Mouse (Mus musculus): ENCODE measurements around the gene Rarg. TPM values are rescaled to one million over a fixed set of nuclear protein-coding genes. Genes with fewer than 3 reads are reported as not detected.

Rarg gene
- polyA plus RNA-seq, 1 experiment from 2014 or later = 8.9 TPM

DNA sequence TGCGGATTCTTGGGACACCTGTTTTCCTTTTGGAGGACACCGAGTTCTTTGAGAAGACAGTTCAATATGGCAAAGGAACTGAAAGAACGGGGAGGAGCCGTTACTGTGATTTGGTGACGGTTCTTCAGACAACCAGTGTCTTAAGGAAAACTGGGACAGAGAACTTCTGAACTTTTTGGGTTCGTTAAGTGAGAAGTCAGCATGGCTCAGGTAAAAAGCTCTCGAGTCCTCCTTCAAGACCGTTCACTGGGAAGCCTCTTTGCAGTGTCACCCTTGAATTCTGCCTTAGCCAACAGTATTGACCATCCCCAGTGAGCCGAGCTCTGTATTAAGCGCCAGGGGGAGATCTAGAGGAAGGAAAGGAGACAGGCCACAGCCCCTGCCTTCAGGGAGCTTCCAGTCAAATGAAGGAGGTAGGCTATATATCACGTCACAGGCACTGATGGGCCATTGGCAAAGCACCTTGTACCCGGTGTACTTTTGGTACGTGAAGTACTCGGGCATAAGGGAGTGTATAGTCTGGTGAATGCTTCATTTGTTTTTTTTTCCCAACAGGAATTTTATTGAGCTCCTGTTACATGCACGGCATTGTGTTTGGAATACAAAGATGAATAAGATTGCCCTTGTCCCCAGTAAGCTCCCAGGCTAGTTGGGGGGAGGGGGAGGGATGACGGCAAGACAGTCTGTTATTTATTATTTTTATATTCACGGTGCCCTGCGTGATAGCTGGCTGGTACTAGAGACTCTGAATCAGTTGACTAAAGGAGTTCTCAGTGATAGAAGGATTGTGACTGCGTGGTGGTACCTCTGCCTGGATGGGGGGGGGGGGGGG, 52.4 kb downstream of the Rarg start, which contains the start of gene Csad:
Csad (minus strand) TSS at position 51 of the 832 bp plus-strand sequence.
- WGBS = 59% methylated on average over 19 of the region's 19 CpGs
- Histone ChIP-seq H3K9me3 (replicated peaks; ENCODE audit: control insufficient read depth, low read length) (no peaks in the 10 kb centered on the region), H3K27me3 (ENCODE audit: control insufficient read depth, insufficient read depth, low read length) (no peaks in the 10 kb centered on the region), H3K36me3 (ENCODE audit: control insufficient read depth, insufficient read depth) (peaks cover 34% of the 10 kb centered on the region), H3K27ac (ENCODE audit: low read length) (peak within 1 kb of the TSS; percentile 99), H3K4me2 (ENCODE audit: low read depth, low read length) (peak within 1 kb of the TSS; percentile 77), H3K9ac (ENCODE audit: low read length) (peak within 1 kb of the TSS; percentile 94), H3K4me1 (ENCODE audit: control insufficient read depth, insufficient read depth, low read length) (peaks cover 30% of the 10 kb centered on the region), H3K4me3 (ENCODE audit: low read length) (peak within 1 kb of the TSS; percentile 78)
- no peak for ATAC-seq (replicated peaks; ENCODE audit: extremely low read depth, insufficient read depth, low FRiP score)

DNA sequence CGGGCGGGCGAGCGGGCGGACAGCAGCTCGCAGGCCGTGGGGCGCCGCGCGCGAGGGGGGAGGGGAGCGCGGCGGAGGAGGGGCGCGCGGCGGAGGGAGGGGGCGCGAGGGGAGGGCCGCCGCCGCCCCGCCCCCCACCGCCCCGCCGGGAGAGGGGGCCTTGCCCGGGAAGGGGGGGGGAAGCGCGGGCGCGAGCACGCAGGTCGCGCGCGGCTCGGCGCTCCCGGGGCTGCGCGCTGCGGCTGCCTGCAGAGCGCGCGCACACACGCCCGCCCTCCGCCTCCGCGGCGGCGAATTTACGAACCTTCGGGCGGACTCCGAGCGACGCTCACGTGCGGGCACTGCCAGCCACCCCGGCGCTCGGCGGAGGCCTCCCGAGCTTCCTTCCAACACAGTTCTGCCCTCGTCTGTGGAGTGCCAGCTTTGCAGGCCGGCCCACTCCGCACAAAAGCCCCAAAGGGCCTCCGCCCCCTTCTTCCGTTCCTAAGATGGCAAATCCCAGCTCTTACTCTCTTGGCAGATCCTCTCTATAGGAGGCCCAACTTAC, 53.4 kb downstream of the Rarg start:
- peak overlapping the region; percentile 78 for H3K4me3 ChIP-seq (ENCODE audit: low read length)
- peak; percentile 32 for ATAC-seq (replicated peaks; ENCODE audit: extremely low read depth, insufficient read depth, low FRiP score)
- peaks cover 26% of the 10 kb centered on the region for H3K36me3 ChIP-seq (ENCODE audit: control insufficient read depth, insufficient read depth)

DNA sequence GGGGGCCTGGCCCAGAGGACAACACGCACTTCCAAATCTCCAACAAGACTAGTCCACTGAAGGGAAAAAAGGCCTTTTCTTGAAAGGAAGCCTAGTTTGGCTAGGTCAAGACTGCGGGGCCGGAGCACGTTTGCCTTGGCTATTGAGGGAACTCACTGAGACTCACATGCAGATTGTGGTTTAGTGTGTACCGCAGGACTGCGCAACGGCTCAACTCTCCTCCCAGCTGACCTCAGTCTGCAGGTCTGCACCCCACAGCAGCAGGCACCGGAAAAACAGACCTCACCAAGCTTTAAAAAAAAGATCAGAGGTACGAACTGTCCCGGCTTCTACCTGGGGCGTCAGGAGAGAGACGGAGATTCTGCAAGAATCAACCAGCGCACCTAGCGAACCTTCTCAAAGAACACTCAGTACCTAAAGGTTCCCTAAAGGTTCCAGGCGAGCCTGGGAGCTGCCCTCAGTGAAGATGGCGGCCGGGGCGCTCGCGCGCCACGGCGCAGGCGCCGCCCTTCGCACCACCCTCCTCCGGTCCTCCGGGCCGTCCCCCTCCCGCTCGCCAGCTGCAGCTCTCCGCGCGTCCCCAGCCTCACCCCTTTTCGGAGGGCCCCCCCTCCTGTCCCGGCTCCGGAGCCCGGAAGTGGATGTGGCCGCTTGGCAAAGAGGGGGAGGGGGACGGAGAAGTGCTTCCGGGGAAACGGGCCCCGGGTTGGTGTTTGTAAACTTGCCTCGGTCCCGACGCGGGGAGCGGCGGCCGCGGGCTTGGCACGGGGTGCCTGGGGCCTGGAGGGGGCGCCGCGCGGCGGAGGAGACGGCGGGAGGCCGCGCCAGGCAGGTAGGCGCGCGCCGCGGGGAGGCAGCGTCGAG, 54.1 kb downstream of the Rarg start, which contains the start of gene Zfp740:
Zfp740 (plus strand) TSS at position 279 of the 864 bp plus-strand sequence.
- no peaks in the 10 kb centered on the region for H3K9me3 ChIP-seq (replicated peaks; ENCODE audit: control insufficient read depth, low read length)
- H3K27ac ChIP-seq (ENCODE audit: low read length) = peak within 1 kb of the TSS; percentile 99
- peak within 1 kb of the TSS; percentile 94 for H3K9ac ChIP-seq (ENCODE audit: low read length)
- peaks cover 29% of the 10 kb centered on the region for H3K4me1 ChIP-seq (ENCODE audit: control insufficient read depth, insufficient read depth, low read length)
- WGBS = under 1% methylated on average over 59 of the region's 68 CpGs
- peaks cover 19% of the 10 kb centered on the region for H3K36me3 ChIP-seq (ENCODE audit: control insufficient read depth, insufficient read depth)
- ATAC-seq (replicated peaks; ENCODE audit: extremely low read depth, insufficient read depth, low FRiP score) = peak; percentile 98
- peak within 1 kb of the TSS; percentile 78 for H3K4me3 ChIP-seq (ENCODE audit: low read length)
- no peaks in the 10 kb centered on the region for H3K27me3 ChIP-seq (ENCODE audit: control insufficient read depth, insufficient read depth, low read length)
- H3K4me2 ChIP-seq (ENCODE audit: low read depth, low read length) = peak within 1 kb of the TSS; percentile 77

More for the DNA sequence above, 53.4 kb downstream of the Rarg start:
- H3K27ac ChIP-seq (ENCODE audit: low read length) = peak overlapping the region; percentile 99
- H3K4me1 ChIP-seq (ENCODE audit: control insufficient read depth, insufficient read depth, low read length) = peaks cover 30% of the 10 kb centered on the region
- no peaks in the 10 kb centered on the region for H3K27me3 ChIP-seq (ENCODE audit: control insufficient read depth, insufficient read depth, low read length)
- H3K9ac ChIP-seq (ENCODE audit: low read length) = peak overlapping the region; percentile 94
- peak overlapping the region; percentile 77 for H3K4me2 ChIP-seq (ENCODE audit: low read depth, low read length)
- H3K9me3 ChIP-seq (replicated peaks; ENCODE audit: control insufficient read depth, low read length) = no peaks in the 10 kb centered on the region
- 0% methylated on average over 20 of the region's 72 CpGs for whole genome bisulfite sequencing

DNA sequence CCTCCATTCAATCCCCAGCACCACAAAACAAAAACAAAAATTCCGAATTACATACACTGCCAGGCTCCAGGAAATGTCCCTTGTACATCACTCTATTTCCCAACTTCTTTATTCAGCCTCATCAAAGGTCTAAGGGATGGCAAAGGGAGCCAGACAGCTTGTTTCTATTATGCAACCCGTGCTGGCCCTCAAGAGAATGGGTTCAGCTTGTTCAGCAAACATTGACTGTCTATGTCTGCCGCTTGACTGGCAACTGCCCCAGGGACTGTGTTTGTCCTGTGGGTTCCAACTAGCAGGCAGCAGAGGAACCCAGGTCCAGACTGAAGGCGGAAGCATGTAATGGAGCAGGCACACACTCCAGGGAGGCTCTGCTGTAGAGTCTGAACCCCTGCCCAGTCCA, 58.5 kb downstream of the Rarg start:
- no peak overlapping the region for H3K27ac ChIP-seq (ENCODE audit: low read length)
- ATAC-seq (replicated peaks; ENCODE audit: extremely low read depth, insufficient read depth, low FRiP score) = no peak
- H3K9ac ChIP-seq (ENCODE audit: low read length) = no peak overlapping the region
- H3K4me2 ChIP-seq (ENCODE audit: low read depth, low read length) = no peak overlapping the region
- WGBS = 86% methylated on average over 4 of the region's 4 CpGs
- no peaks in the 10 kb centered on the region for H3K9me3 ChIP-seq (replicated peaks; ENCODE audit: control insufficient read depth, low read length)
- H3K4me1 ChIP-seq (ENCODE audit: control insufficient read depth, insufficient read depth, low read length) = peaks cover 6% of the 10 kb centered on the region
- H3K4me3 ChIP-seq (ENCODE audit: low read length) = no peak overlapping the region
- H3K27me3 ChIP-seq (ENCODE audit: control insufficient read depth, insufficient read depth, low read length) = no peaks in the 10 kb centered on the region
- no peaks in the 10 kb centered on the region for H3K36me3 ChIP-seq (ENCODE audit: control insufficient read depth, insufficient read depth)

DNA sequence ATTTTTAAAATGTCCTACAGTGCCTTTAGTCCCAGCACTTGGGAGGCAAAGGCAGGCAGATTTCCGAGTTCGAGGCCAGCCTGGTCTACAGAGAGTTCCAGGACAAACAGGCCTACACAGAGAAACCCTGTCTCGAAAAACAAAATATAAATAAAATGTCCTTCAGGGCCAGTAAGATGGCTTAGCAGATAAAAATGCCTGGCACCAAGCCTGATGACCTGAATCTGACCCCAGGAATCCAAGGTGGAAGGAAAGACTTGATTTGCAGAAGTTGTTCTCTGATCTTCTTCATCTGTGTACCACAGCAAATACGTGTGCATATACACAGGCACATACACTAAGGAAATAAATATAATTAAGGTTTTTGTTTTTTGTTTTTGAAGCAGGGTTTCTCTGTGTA, 61.9 kb downstream of the Rarg start:
- Histone ChIP-seq H3K27ac (ENCODE audit: low read length) (no peak overlapping the region), H3K4me1 (ENCODE audit: control insufficient read depth, insufficient read depth, low read length) (no peaks in the 10 kb centered on the region), H3K9ac (ENCODE audit: low read length) (no peak overlapping the region), H3K9me3 (replicated peaks; ENCODE audit: control insufficient read depth, low read length) (no peaks in the 10 kb centered on the region), H3K4me3 (ENCODE audit: low read length) (no peak overlapping the region), H3K36me3 (ENCODE audit: control insufficient read depth, insufficient read depth) (no peaks in the 10 kb centered on the region), H3K27me3 (ENCODE audit: control insufficient read depth, insufficient read depth, low read length) (no peaks in the 10 kb centered on the region), H3K4me2 (ENCODE audit: low read depth, low read length) (no peak overlapping the region)
- ATAC-seq (replicated peaks; ENCODE audit: extremely low read depth, insufficient read depth, low FRiP score) = no peak
- WGBS = 71% methylated on average over 4 of the region's 4 CpGs

DNA sequence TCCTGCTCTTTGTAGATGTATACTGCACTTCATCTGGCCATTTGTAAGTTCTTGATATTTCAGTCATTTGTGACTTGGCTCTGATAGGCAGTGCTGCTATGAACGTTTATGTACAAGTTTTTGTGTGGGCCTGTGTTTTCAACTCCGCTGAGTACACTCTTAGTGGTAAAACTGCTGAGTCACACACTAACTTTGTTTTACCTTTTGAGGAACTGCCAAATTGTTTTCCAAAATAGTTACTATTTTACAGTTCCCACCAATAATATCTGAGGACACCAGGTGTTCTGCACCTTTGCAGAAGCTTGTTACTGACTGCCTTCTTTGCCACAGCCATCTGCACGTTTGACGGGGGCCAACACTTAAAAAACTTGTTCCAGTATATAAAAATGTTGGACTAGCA, 62.9 kb downstream of the Rarg start:
- Histone ChIP-seq H3K27me3 (ENCODE audit: control insufficient read depth, insufficient read depth, low read length) (no peaks in the 10 kb centered on the region), H3K4me1 (ENCODE audit: control insufficient read depth, insufficient read depth, low read length) (no peaks in the 10 kb centered on the region), H3K36me3 (ENCODE audit: control insufficient read depth, insufficient read depth) (no peaks in the 10 kb centered on the region), H3K27ac (ENCODE audit: low read length) (no peak overlapping the region), H3K4me3 (ENCODE audit: low read length) (no peak overlapping the region), H3K4me2 (ENCODE audit: low read depth, low read length) (no peak overlapping the region), H3K9me3 (replicated peaks; ENCODE audit: control insufficient read depth, low read length) (no peaks in the 10 kb centered on the region), H3K9ac (ENCODE audit: low read length) (no peak overlapping the region)
- no peak for ATAC-seq (replicated peaks; ENCODE audit: extremely low read depth, insufficient read depth, low FRiP score)
- WGBS = 77% methylated on average over 4 of the region's 4 CpGs

DNA sequence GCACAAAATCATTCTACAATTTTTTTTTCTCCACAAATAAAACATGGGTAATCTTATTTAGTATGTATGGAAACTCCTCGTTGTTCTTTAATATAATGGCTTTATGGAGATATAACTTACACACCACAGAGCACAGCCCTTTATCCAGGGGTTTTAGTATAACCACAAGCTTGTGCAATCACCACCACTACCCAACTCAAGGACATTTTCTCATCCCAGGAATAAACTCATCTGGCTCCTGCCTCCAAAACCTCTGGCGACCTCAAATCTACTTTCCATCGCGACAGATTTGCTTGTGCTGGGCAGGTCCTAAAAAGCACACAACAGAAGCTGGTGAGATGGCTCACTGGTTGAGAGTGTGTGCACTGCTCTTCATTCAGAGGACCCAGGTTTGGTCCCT, 63.7 kb downstream of the Rarg start:
- no peak for ATAC-seq (replicated peaks; ENCODE audit: extremely low read depth, insufficient read depth, low FRiP score)
- 83% methylated on average over 4 of the region's 4 CpGs for WGBS

DNA sequence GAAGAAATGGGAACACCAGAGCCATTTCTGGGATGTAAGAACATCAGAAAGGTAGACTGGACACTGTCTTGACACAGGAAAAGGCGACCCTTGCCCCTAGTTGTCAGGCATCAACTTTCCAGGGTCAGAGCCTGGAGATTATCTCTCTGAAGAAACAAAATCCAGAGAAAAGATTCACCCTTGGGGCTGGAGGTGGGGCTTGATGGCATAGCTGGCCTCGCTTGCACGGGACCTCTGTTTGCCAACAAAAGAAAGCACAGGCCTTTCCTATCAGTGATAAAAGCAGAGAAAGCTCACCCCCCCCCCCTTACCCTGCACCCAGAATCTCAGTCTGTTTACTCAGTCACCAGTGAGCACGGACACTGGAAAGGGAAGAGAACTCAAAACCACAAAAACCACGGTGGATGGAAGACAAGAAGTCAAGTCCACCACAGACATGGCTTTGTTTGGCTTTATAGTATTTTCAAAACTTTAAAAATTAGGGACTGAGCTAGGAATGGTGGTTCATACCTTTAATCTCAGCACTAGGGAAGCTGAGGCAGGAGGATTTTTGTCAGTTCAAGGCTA, 64.4 kb downstream of the Rarg start:
- Histone ChIP-seq H3K4me2 (ENCODE audit: low read depth, low read length) (no peak overlapping the region), H3K4me3 (ENCODE audit: low read length) (no peak overlapping the region), H3K27me3 (ENCODE audit: control insufficient read depth, insufficient read depth, low read length) (no peaks in the 10 kb centered on the region), H3K9me3 (replicated peaks; ENCODE audit: control insufficient read depth, low read length) (no peaks in the 10 kb centered on the region), H3K36me3 (ENCODE audit: control insufficient read depth, insufficient read depth) (no peaks in the 10 kb centered on the region), H3K4me1 (ENCODE audit: control insufficient read depth, insufficient read depth, low read length) (no peaks in the 10 kb centered on the region), H3K27ac (ENCODE audit: low read length) (no peak overlapping the region), H3K9ac (ENCODE audit: low read length) (no peak overlapping the region)
- 37% methylated on average over 5 of the region's 5 CpGs for WGBS
- no peak for ATAC-seq (replicated peaks; ENCODE audit: extremely low read depth, insufficient read depth, low FRiP score)

More for the DNA sequence above, 63.7 kb downstream of the Rarg start:
- no peaks in the 10 kb centered on the region for H3K9me3 ChIP-seq (replicated peaks; ENCODE audit: control insufficient read depth, low read length)
- H3K4me3 ChIP-seq (ENCODE audit: low read length) = no peak overlapping the region
- no peak overlapping the region for H3K27ac ChIP-seq (ENCODE audit: low read length)
- no peak overlapping the region for H3K4me2 ChIP-seq (ENCODE audit: low read depth, low read length)
- no peaks in the 10 kb centered on the region for H3K27me3 ChIP-seq (ENCODE audit: control insufficient read depth, insufficient read depth, low read length)
- H3K4me1 ChIP-seq (ENCODE audit: control insufficient read depth, insufficient read depth, low read length) = no peaks in the 10 kb centered on the region
- no peak overlapping the region for H3K9ac ChIP-seq (ENCODE audit: low read length)
- H3K36me3 ChIP-seq (ENCODE audit: control insufficient read depth, insufficient read depth) = no peaks in the 10 kb centered on the region
